34 mouse cellular contexts compared by ENCODE assay signal in genomic region chr10:78573226-78573625, GRCm38 (mm10). TPM values are rescaled to one million over a fixed set of nuclear protein-coding genes. Genes with fewer than 3 reads are reported as not detected.
A peak's percentile ranks its signal among the peaks of the same experiment; 100 is the strongest.
DNase-seq lines count a peak whose midpoint lies in the region; ATAC-seq and TF ChIP-seq lines count a peak whose summit lies in the region.
"Had no signal": no experiment of that assay in that cellular context is flagged by ENCODE, and none has a peak within 500 bp of the region (broad histone marks: within the 10 kb centered on the region; RNA-seq: fewer than 3 reads in every experiment).

No protein-coding gene starts in this region.

- intact Hi-C loops in gastrocnemius, adult 2 months (cut with DNase I): loop anchor here (5.0 to 10.0 kb wide), 2 partner anchors 108 to 524 kb away; partner anchors contain the start of genes 2610008E11Rik and Pdxk
- intact Hi-C loops in gastrocnemius, postnatal 36 days (cut with DNase I): loop anchor here (10.0 kb wide), 1 partner anchor 578 kb away; no protein-coding TSS in a partner anchor

- no peak overlapping the region for H3K9ac ChIP-seq in embryonic facial prominence, embryonic 13.5 days
- H3K9ac ChIP-seq in limb, embryonic 15.5 days: no peak overlapping the region
- H3K9ac ChIP-seq in midbrain, postnatal 0 days (replicated peaks; ENCODE audit: low read length, poor library complexity, severe bottlenecking): no peak overlapping the region
- H3K9ac ChIP-seq: limb, embryonic 13.5 days had no signal

- H3K36me3 ChIP-seq in embryonic facial prominence, embryonic 13.5 days: peaks cover 15% of the 10 kb centered on the region; the same call in 1 of the 2 replicates
- peaks cover 12% of the 10 kb centered on the region for H3K36me3 ChIP-seq in limb, embryonic 15.5 days
- H3K36me3 ChIP-seq in midbrain, postnatal 0 days (ENCODE audit: insufficient read depth, low read length): 0 out of 2 replicates have a peak, but pooled peaks cover 6% of the 10 kb centered on the region
- H3K36me3 ChIP-seq: midbrain, embryonic 15.5 days had no signal

- H3K4me2 ChIP-seq in embryonic facial prominence, embryonic 13.5 days: no peak overlapping the region; the same call in 1 of the 2 replicates
- H3K4me2 ChIP-seq in limb, embryonic 15.5 days: no peak overlapping the region
- no peak overlapping the region for H3K4me2 ChIP-seq in midbrain, postnatal 0 days (ENCODE audit: low read depth, low read length, poor library complexity, severe bottlenecking)

- no peaks in the 10 kb centered on the region for H3K27me3 ChIP-seq in embryonic facial prominence, embryonic 13.5 days
- no peaks in the 10 kb centered on the region for H3K27me3 ChIP-seq in limb, embryonic 15.5 days
- H3K27me3 ChIP-seq in midbrain, postnatal 0 days (ENCODE audit: insufficient read depth, low read length): no peaks in the 10 kb centered on the region
- H3K27me3 ChIP-seq: limb, embryonic 13.5 days; midbrain, embryonic 15.5 days had no signal

- H3K9me3 ChIP-seq in embryonic facial prominence, embryonic 13.5 days: no peaks in the 10 kb centered on the region
- no peaks in the 10 kb centered on the region for H3K9me3 ChIP-seq in limb, embryonic 15.5 days
- H3K9me3 ChIP-seq in midbrain, postnatal 0 days (ENCODE audit: low read length): no peaks in the 10 kb centered on the region
- H3K9me3 ChIP-seq: forebrain, embryonic 10.5 days; limb, embryonic 13.5 days; liver, embryonic 15.5 days; midbrain, embryonic 15.5 days had no signal

- peak overlapping the region; percentile 98; the same call in 1 of the 2 replicates for H3K27ac ChIP-seq in gastrocnemius, adult 2 months
- peak overlapping the region; percentile 95; the same call in 1 of the 2 replicates for H3K27ac ChIP-seq in embryonic facial prominence, embryonic 13.5 days
- H3K27ac ChIP-seq in limb, embryonic 15.5 days: peak overlapping the region; percentile 97
- no peak overlapping the region for H3K27ac ChIP-seq in midbrain, postnatal 0 days (ENCODE audit: low read depth, low read length)

- DNase-seq in gastrocnemius, adult 2 months: no peak
- DNase-seq in gastrocnemius, postnatal 36 days: no peak
- peak; percentile 37 for DNase-seq in brain, adult 2 months (ENCODE audit: low read depth, low spot score)
- DNase-seq in midbrain, postnatal 0 days (ENCODE audit: low spot score): no peak
- no peak for DNase-seq in lung, adult 18-20 months
- DNase-seq: adrenal gland, postnatal 10 days; B cell, adult 2 months; cerebellum, adult 8-10 months; forebrain, postnatal 0 days; kidney, postnatal 25 days; layer of hippocampus, postnatal 36 days; lung, postnatal 4 days; right cerebral cortex, postnatal 14 days had no signal

- H3K4me3 ChIP-seq in gastrocnemius, adult 2 months: no peak overlapping the region
- no peak overlapping the region for H3K4me3 ChIP-seq in embryonic facial prominence, embryonic 13.5 days
- no peak overlapping the region for H3K4me3 ChIP-seq in limb, embryonic 15.5 days
- no peak overlapping the region for H3K4me3 ChIP-seq in midbrain, postnatal 0 days (ENCODE audit: low read depth, low read length)

- no peak for TF ChIP-seq CTCF in gastrocnemius, adult 2 months (IDR thresholded peaks at IDR 0.05)
- no peak for TF ChIP-seq CTCF in midbrain, postnatal 0 days (IDR thresholded peaks at IDR 0.05)

- 71% methylated on average over 3 of the region's 3 CpGs for WGBS in embryonic facial prominence, embryonic 13.5 days
- WGBS in limb, embryonic 15.5 days: 61% methylated on average over 3 of the region's 3 CpGs
- 59% methylated on average over 3 of the region's 3 CpGs for WGBS in midbrain, postnatal 0 days

- peaks cover 38% of the 10 kb centered on the region for H3K4me1 ChIP-seq in embryonic facial prominence, embryonic 13.5 days
- peaks cover 22% of the 10 kb centered on the region for H3K4me1 ChIP-seq in limb, embryonic 15.5 days
- H3K4me1 ChIP-seq in midbrain, postnatal 0 days (ENCODE audit: insufficient read depth, low read length): peaks cover 2% of the 10 kb centered on the region; the same call in 1 of the 2 replicates

- no peak for ATAC-seq in embryonic facial prominence, embryonic 13.5 days (ENCODE audit: insufficient number of reproducible peaks, insufficient read depth, low FRiP score, low TSS enrichment, low read depth)
- no peak for ATAC-seq in limb, embryonic 15.5 days (ENCODE audit: insufficient number of reproducible peaks, low FRiP score, low TSS enrichment, low read depth)
- no peak for ATAC-seq in midbrain, postnatal 0 days (ENCODE audit: low FRiP score)
- ATAC-seq: intestine, postnatal 0 days had no signal

RNA-seq across cellular contexts. Expression of gene Ilvbl, which starts 0.9 kb away (rescaled TPM):
- total RNA-seq in gastrocnemius, adult 2 months (2021): 10 to 100 TPM in 1 of 2 experiments, 1 to 10 TPM in 1; 9.0 to 17.9 TPM
- total RNA-seq in gastrocnemius, postnatal 36 days (2021): 10 to 100 TPM; 15.8 to 19.6 TPM
- polyA plus RNA-seq in embryonic facial prominence, embryonic 13.5 days (2015; fragmentation: Nextera tagmentation; extraction: Ambion mirVana): 60.4 and 62.9 TPM in 2 replicates
- polyA plus RNA-seq in limb, embryonic 15.5 days (2015; fragmentation: Nextera tagmentation; extraction: Ambion mirVana): 77.0 and 86.2 TPM in 2 replicates
- total RNA-seq in midbrain, postnatal 0 days (2014; rRNA removed): 50.1 and 68.2 TPM in 2 replicates
- polyA plus RNA-seq in midbrain, postnatal 0 days (2015; fragmentation: Nextera tagmentation; extraction: Ambion mirVana): 82.1 and 92.3 TPM in 2 replicates

RNA-seq across cellular contexts. Expression of gene Syde1, which starts 18.5 kb away (rescaled TPM):
- total RNA-seq in gastrocnemius, adult 2 months (2021): 1 to 10 TPM; 3.0 to 5.1 TPM
- total RNA-seq in gastrocnemius, postnatal 36 days (2021): 1 to 10 TPM; 3.4 to 3.5 TPM
- 22.4 and 22.6 TPM in 2 replicates for polyA plus RNA-seq in embryonic facial prominence, embryonic 13.5 days (2015; fragmentation: Nextera tagmentation; extraction: Ambion mirVana)
- polyA plus RNA-seq in limb, embryonic 15.5 days (2015; fragmentation: Nextera tagmentation; extraction: Ambion mirVana): 20.2 and 20.3 TPM in 2 replicates
- 6.6 and 6.7 TPM in 2 replicates for total RNA-seq in midbrain, postnatal 0 days (2014; rRNA removed)
- 3.1 and 3.2 TPM in 2 replicates for polyA plus RNA-seq in midbrain, postnatal 0 days (2015; fragmentation: Nextera tagmentation; extraction: Ambion mirVana)
- total RNA-seq: megakaryocyte-erythroid progenitor cell, adult 5-6 weeks; MEL had no signal

RNA-seq across cellular contexts. Expression of gene Olfr1357, which starts 44.6 kb away (rescaled TPM):
- total RNA-seq in gastrocnemius, adult 2 months (2021): not detected
- not detected for total RNA-seq in gastrocnemius, postnatal 36 days (2021)
- polyA plus RNA-seq in embryonic facial prominence, embryonic 13.5 days (2015; fragmentation: Nextera tagmentation; extraction: Ambion mirVana): not detected in 2 replicates
- polyA plus RNA-seq in limb, embryonic 15.5 days (2015; fragmentation: Nextera tagmentation; extraction: Ambion mirVana): not detected in 2 replicates
- not detected in 2 replicates for total RNA-seq in midbrain, postnatal 0 days (2014; rRNA removed)
- not detected in 2 replicates for polyA plus RNA-seq in midbrain, postnatal 0 days (2015; fragmentation: Nextera tagmentation; extraction: Ambion mirVana)
- total RNA-seq: adrenal gland, postnatal 10 days; forebrain, postnatal 0 days; gastrocnemius, adult 18-20 months; hematopoietic stem cell, adult 5-6 weeks; layer of hippocampus, adult 8-10 months; layer of hippocampus, postnatal 36 days; left cerebral cortex, postnatal 10 days; megakaryocyte-erythroid progenitor cell, adult 5-6 weeks; MEL had no signal
- polyA plus RNA-seq: forebrain, embryonic 10.5 days; forebrain, postnatal 0 days; gonadal fat pad, adult 2 months; heart, embryonic 11.5 days; heart, postnatal 0 days; intestine, postnatal 0 days; kidney, embryonic 14.5 days; limb, embryonic 13.5 days; liver, embryonic 15.5 days; lung, embryonic 16.5 days; midbrain, embryonic 15.5 days; myocyte; neural tube, embryonic 14.5 days; stomach, postnatal 0 days had no signal

RNA-seq across cellular contexts. Expression of gene Olfr1358, which starts 56.0 kb away (rescaled TPM):
- not detected for total RNA-seq in gastrocnemius, adult 2 months (2021)
- total RNA-seq in gastrocnemius, postnatal 36 days (2021): not detected
- polyA plus RNA-seq in embryonic facial prominence, embryonic 13.5 days (2015; fragmentation: Nextera tagmentation; extraction: Ambion mirVana): not detected in 2 replicates
- polyA plus RNA-seq in limb, embryonic 15.5 days (2015; fragmentation: Nextera tagmentation; extraction: Ambion mirVana): not detected in 2 replicates
- not detected in 2 replicates for total RNA-seq in midbrain, postnatal 0 days (2014; rRNA removed)
- polyA plus RNA-seq in midbrain, postnatal 0 days (2015; fragmentation: Nextera tagmentation; extraction: Ambion mirVana): not detected in 2 replicates
- total RNA-seq: adrenal gland, postnatal 10 days; gastrocnemius, adult 18-20 months; hematopoietic stem cell, adult 5-6 weeks; layer of hippocampus, adult 8-10 months; layer of hippocampus, postnatal 36 days; left cerebral cortex, postnatal 10 days; megakaryocyte-erythroid progenitor cell, adult 5-6 weeks; MEL had no signal
- polyA plus RNA-seq: forebrain, embryonic 10.5 days; forebrain, postnatal 0 days; gonadal fat pad, adult 2 months; heart, embryonic 11.5 days; heart, postnatal 0 days; intestine, postnatal 0 days; kidney, embryonic 14.5 days; limb, embryonic 13.5 days; liver, embryonic 15.5 days; lung, embryonic 16.5 days; midbrain, embryonic 15.5 days; myocyte; neural tube, embryonic 14.5 days; stomach, postnatal 0 days had no signal
